Mouse (Mus musculus) forebrain, embryonic 14.5 days (tissue): ENCODE measurements around the gene Cachd1. TPM values are rescaled to one million over a fixed set of nuclear protein-coding genes. Genes with fewer than 3 reads are reported as not detected.

Source experiments
- ATAC-seq: fragments of 200-750 bp; cut with Nextera tagmentation; 2 replicates; pipeline ENCODE4 v1.8.0; 2017; ENCODE audit warnings: mild to moderate bottlenecking, moderate library complexity
- DNase-seq: peaks from one replicate; pipeline ENCODE4 v3.0.0-alpha.2; 2015; ENCODE audit warnings: low spot score
- H3K27ac ChIP-seq: fragments of 300-500 bp; sonication (generic); 2 replicates; pipeline ENCODE4 v1.5.1; 2014; ENCODE audit warnings: low read depth, mild to moderate bottlenecking, control low read depth, low read length, moderate library complexity
- H3K27me3 ChIP-seq: fragments of 300-500 bp; sonication (generic); replicated peaks from 2 replicates; pipeline ENCODE4 v1.6.1; 2014; ENCODE audit warnings: low read length, control low read depth, mixed read lengths; ENCODE audit not compliant: control insufficient read depth, insufficient read depth
- H3K36me3 ChIP-seq: fragments of 300-500 bp; sonication (generic); 2 replicates; pipeline ENCODE4 v1.6.1; 2014; ENCODE audit warnings: low read length, control low read depth; ENCODE audit not compliant: control insufficient read depth, insufficient read depth
- H3K4me1 ChIP-seq: fragments of 300-500 bp; sonication (generic); 2 replicates; pipeline ENCODE4 v1.6.1; 2014; ENCODE audit warnings: antibody characterized with exemption, low read length, control low read depth; ENCODE audit not compliant: control insufficient read depth, insufficient read depth
- H3K4me2 ChIP-seq: fragments of 300-500 bp; sonication (generic); 2 replicates; pipeline ENCODE4 v1.6.1; 2014; ENCODE audit warnings: mild to moderate bottlenecking, control low read depth, low read length
- H3K4me3 ChIP-seq: fragments of 300-500 bp; sonication (generic); 2 replicates; pipeline ENCODE4 v1.5.1; 2014; ENCODE audit warnings: low read depth, low read length, control low read depth
- H3K9ac ChIP-seq: fragments of 300-500 bp; sonication (generic); 2 replicates; pipeline ENCODE4 v1.6.1; 2014; ENCODE audit warnings: mild to moderate bottlenecking, low read length, control low read depth, moderate library complexity
- H3K9me3 ChIP-seq: fragments of 300-500 bp; sonication (generic); replicated peaks from 2 replicates; pipeline ENCODE4 v1.6.1; 2016; ENCODE audit warnings: low read length, control low read depth, mixed read lengths; ENCODE audit not compliant: control insufficient read depth
- WGBS: fragments of 180-500 bp; shearing (Covaris S2); extraction: QIAGEN DNeasy Blood & Tissue Kit; methylation state at CpG from one replicate; pipeline ENCODE4 v1.1.7; 2014; 5-methylcytosine and 5-hydroxymethylcytosine counted together
- polyA plus RNA-seq: library from polyadenylated mRNA; unstranded; fragments of >200 nt; fragmentation: Nextera tagmentation; extraction: Ambion mirVana; gene quantifications from 2 replicates; pipeline ENCODE4 v1.2.1, GENCODE M21; 2014

Gene Cachd1
- polyA plus RNA-seq, 1 experiment from 2014 or later: 16.2 TPM

DNA sequence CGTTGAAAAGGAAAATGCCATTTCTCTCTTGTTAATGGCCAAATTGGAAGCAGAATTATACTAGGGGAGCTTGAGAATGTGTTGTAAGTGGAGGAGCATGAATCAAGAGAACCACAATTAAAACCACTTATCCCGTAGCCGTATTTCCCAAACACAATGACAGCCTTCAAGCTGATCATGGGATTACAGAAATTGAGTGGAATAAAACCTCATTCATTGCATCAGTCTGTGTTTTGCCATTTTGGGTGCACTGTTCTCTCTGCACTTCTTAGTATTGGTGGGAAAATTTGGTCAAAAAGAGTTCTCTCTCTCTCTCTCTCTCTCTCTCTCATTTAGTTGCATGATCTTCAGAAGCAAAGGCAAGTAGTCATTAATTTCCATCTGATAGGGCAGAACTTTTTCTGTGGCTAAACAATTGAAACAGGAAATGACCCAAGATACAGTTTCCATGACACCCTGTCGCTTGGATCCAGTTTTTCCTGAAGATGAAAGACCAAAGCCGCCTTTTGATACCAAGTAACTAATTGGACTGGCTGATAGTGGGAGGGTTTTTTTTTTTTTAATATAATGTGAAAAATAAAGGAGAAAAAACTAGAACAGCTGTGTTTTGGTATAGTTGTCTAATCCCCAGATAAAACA lies 34.7 kb downstream of the Cachd1 start:
- DNase-seq (peak; percentile 84), ATAC-seq (peak; percentile 67)
- H3K9ac ChIP-seq: no peak overlapping the region
- no peaks in the 10 kb centered on the region for H3K9me3 ChIP-seq
- no peak overlapping the region for H3K4me3 ChIP-seq
- WGBS: 3% methylated on average over 5 of the region's 5 CpGs
- H3K36me3 ChIP-seq: no peaks in the 10 kb centered on the region
- peak overlapping the region; percentile 33 for H3K4me2 ChIP-seq
- peaks cover 18% of the 10 kb centered on the region for H3K4me1 ChIP-seq
- 0 out of 2 replicates have a peak overlapping the region, but pooled peaks have one; percentile 74 for H3K27ac ChIP-seq
- no peaks in the 10 kb centered on the region for H3K27me3 ChIP-seq

DNA sequence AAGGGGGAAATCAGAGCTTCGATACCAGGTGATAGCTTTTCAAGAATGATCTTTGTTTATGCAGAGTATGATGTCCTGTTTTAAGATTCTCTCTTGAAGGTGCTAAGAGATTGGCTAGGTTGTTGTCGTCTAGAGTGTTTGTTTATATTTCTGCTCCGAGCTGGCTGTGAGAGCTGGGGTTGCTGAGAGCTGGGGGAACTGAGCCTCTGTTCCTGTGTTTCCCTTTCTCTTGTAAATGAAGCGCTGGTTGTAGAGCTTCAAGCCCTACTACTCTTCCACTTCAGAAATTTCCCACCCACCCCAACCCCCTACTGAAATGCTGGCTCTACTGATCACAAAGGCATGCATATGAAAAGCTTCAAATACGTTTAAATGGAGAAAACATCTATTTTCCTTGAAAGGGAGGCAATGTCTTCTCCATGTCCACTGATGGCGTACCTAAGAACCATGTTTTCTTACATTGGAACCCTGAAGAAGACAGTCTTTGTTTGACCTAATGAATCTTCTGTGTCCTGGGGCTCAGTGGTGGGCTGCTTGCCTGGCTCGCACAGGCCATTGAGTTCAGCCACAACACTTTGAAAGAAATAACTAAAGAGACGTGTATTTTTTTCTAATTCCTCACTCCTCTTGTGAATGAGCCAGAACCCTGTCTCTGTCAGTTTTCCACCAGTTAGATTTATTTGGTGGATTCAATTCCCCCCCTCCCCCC lies 35.5 kb downstream of the Cachd1 start:
- DNase-seq (peak; percentile 68), ATAC-seq (peak; percentile 74)
- no peaks in the 10 kb centered on the region for H3K9me3 ChIP-seq
- no peak overlapping the region for H3K4me3 ChIP-seq
- no peaks in the 10 kb centered on the region for H3K36me3 ChIP-seq
- peak overlapping the region; percentile 74 for H3K27ac ChIP-seq
- no peaks in the 10 kb centered on the region for H3K27me3 ChIP-seq
- H3K4me1 ChIP-seq: peaks cover 18% of the 10 kb centered on the region
- WGBS: 5% methylated on average over 8 of the region's 8 CpGs
- H3K9ac ChIP-seq: no peak overlapping the region
- peak overlapping the region; percentile 33 for H3K4me2 ChIP-seq

DNA sequence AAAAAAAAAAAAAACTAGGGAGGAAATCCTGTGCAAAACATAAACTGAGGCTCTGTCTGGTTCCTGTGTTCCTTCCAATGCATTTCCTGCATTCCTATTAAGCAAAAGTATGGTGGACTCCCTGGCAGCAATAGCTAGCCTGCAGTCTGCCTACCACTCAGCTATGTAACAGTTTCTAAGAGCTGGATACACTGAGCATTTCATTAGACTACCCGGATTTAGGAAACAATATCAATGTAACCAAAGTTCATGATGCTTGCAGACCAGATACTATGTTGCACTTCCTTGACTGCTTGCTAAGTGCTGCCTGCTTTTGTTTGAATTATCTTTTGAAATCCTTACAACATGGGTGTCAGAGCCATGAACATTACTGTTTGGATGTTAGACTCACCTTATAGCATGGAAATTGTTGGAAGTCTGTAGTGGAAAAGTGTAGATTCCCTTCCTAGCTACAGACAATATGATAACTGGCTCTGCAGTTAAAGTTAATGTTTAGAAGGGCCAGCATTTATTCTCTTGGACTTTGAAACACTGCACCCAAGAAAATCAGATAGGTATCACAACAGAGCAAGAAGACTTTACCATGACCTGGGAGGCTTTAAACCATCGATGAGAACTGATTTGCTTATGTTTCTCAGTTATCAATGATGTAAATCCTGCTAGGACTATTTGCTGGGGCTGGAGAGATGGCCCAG lies 37.4 kb downstream of the Cachd1 start:
- Histone ChIP-seq H3K27me3 (no peaks in the 10 kb centered on the region), H3K27ac (no peak overlapping the region), H3K9me3 (no peaks in the 10 kb centered on the region), H3K4me2 (no peak overlapping the region), H3K4me3 (no peak overlapping the region), H3K9ac (no peak overlapping the region), H3K36me3 (no peaks in the 10 kb centered on the region), H3K4me1 (peaks cover 18% of the 10 kb centered on the region)
- WGBS: 89% methylated on average over 2 of the region's 2 CpGs
- ATAC-seq (no peak), DNase-seq (no peak)

GRCm38 (mm10) chr4:100819238-100819637 lies 42.8 kb downstream of the Cachd1 start:
- ATAC-seq (no peak), DNase-seq (no peak)
- no peaks in the 10 kb centered on the region for H3K36me3 ChIP-seq
- H3K9me3 ChIP-seq: no peaks in the 10 kb centered on the region
- no peak overlapping the region for H3K27ac ChIP-seq
- H3K4me3 ChIP-seq: no peak overlapping the region
- no peak overlapping the region for H3K9ac ChIP-seq
- 99% methylated on average over 3 of the region's 3 CpGs for WGBS
- no peaks in the 10 kb centered on the region for H3K27me3 ChIP-seq
- no peak overlapping the region for H3K4me2 ChIP-seq
- H3K4me1 ChIP-seq: no peaks in the 10 kb centered on the region

- Histone ChIP-seq H3K27ac (no peak overlapping the region), H3K9me3 (no peaks in the 10 kb centered on the region), H3K9ac (no peak overlapping the region), H3K36me3 (no peaks in the 10 kb centered on the region), H3K27me3 (no peaks in the 10 kb centered on the region), H3K4me3 (no peak overlapping the region), H3K4me2 (no peak overlapping the region), H3K4me1 (no peaks in the 10 kb centered on the region)
- 88% methylated on average over 7 of the region's 7 CpGs for WGBS
- DNase-seq (no peak), ATAC-seq (no peak)
These were observed 46.1 kb downstream of the Cachd1 start for GRCm38 (mm10) chr4:100822526-100822925.

- Histone ChIP-seq H3K27me3 (no peaks in the 10 kb centered on the region), H3K4me2 (no peak overlapping the region), H3K4me3 (no peak overlapping the region), H3K27ac (no peak overlapping the region), H3K36me3 (no peaks in the 10 kb centered on the region), H3K9me3 (no peaks in the 10 kb centered on the region), H3K4me1 (peaks cover 13% of the 10 kb centered on the region), H3K9ac (no peak overlapping the region)
- 15% methylated on average over 5 of the region's 5 CpGs for WGBS
- ATAC-seq: no peak
- DNase-seq: no peak
These were observed 50.9 kb downstream of the Cachd1 start for GRCm38 (mm10) chr4:100827374-100827773.

- WGBS: 2% methylated on average over 10 of the region's 10 CpGs
- H3K27ac ChIP-seq: no peak overlapping the region
- H3K27me3 ChIP-seq: no peaks in the 10 kb centered on the region
- no peak overlapping the region for H3K4me2 ChIP-seq
- no peak overlapping the region for H3K4me3 ChIP-seq
- ATAC-seq (peak; percentile 82), DNase-seq (peak; percentile 74)
- H3K9me3 ChIP-seq: no peaks in the 10 kb centered on the region
- H3K4me1 ChIP-seq: peaks cover 13% of the 10 kb centered on the region
- H3K36me3 ChIP-seq: no peaks in the 10 kb centered on the region
- H3K9ac ChIP-seq: no peak overlapping the region
These were observed 52.3 kb downstream of the Cachd1 start for GRCm38 (mm10) chr4:100828737-100829136.

GRCm38 (mm10) chr4:100837205-100837604 lies 60.7 kb downstream of the Cachd1 start:
- H3K4me3 ChIP-seq: no peak overlapping the region
- no peaks in the 10 kb centered on the region for H3K27me3 ChIP-seq
- H3K4me2 ChIP-seq: no peak overlapping the region
- ATAC-seq (no peak), DNase-seq (no peak)
- no peaks in the 10 kb centered on the region for H3K9me3 ChIP-seq
- WGBS: 71% methylated on average over 6 of the region's 6 CpGs
- no peaks in the 10 kb centered on the region for H3K36me3 ChIP-seq
- H3K9ac ChIP-seq: no peak overlapping the region
- peaks cover 2% of the 10 kb centered on the region; the same call in 1 of the 2 replicates for H3K4me1 ChIP-seq
- no peak overlapping the region for H3K27ac ChIP-seq

GRCm38 (mm10) chr4:100842629-100843028 lies 66.2 kb downstream of the Cachd1 start:
- Histone ChIP-seq H3K27me3 (no peaks in the 10 kb centered on the region), H3K4me3 (no peak overlapping the region), H3K4me1 (peaks cover 6% of the 10 kb centered on the region), H3K27ac (no peak overlapping the region), H3K36me3 (no peaks in the 10 kb centered on the region), H3K9ac (no peak overlapping the region), H3K9me3 (no peaks in the 10 kb centered on the region), H3K4me2 (no peak overlapping the region)
- 17% methylated on average over 5 of the region's 5 CpGs for WGBS
- no peak for ATAC-seq
- no peak for DNase-seq
